Mouse (Mus musculus): ENCODE measurements around the gene Olfr140.

DNA sequence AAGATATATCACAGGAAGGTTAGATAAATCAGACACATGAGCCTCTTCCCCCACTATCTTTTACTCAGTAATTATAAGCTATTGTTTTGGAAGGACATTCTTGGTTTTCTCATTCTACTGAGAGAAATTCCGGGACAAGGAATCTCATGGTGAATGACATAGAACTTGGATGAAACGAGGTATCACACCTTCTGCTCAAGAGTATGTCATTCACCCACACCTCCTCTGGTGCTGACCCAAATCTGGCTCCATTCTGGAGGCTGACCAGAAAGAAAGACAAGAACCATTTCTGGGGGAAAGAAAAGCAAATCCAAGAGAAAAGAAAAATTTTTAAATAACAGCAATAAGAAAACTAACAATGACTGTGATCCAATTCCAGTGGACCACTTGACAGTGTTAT, 6.7 kb upstream of the Olfr140 start:
- TF ChIP-seq CTCF (IDR thresholded peaks at IDR 0.05; ENCODE audit: low read depth) = no peak
- no peak for TF ChIP-seq EP300 (IDR thresholded peaks at IDR 0.05; ENCODE audit: low read depth)

Measured in heart, postnatal 0 days (tissue).